Mouse (Mus musculus): ENCODE measurements around the gene Clybl. TPM values are rescaled to one million over a fixed set of nuclear protein-coding genes. Genes with fewer than 3 reads are reported as not detected.

Clybl gene
- polyA plus RNA-seq, 1 experiment from 2014 or later, result 13.5 TPM

GRCm38 (mm10) chr14:122200247-122200885 lies 18.9 kb downstream of the Clybl start:
- H3K4me2 ChIP-seq, result no peak overlapping the region
- no peaks in the 10 kb centered on the region for H3K36me3 ChIP-seq
- H3K4me3 ChIP-seq (replicated peaks), result no peak overlapping the region
- H3K9ac ChIP-seq (replicated peaks), result no peak overlapping the region
- H3K27me3 ChIP-seq (replicated peaks), result no peaks in the 10 kb centered on the region
- no peaks in the 10 kb centered on the region for H3K4me1 ChIP-seq
- H3K9me3 ChIP-seq (replicated peaks), result no peaks in the 10 kb centered on the region
- no peak for ATAC-seq (ENCODE audit: low FRiP score)
- H3K27ac ChIP-seq (replicated peaks), result no peak overlapping the region
- 82% methylated on average over 14 of the region's 14 CpGs for WGBS

- WGBS, result 83% methylated on average over 5 of the region's 5 CpGs
- no peaks in the 10 kb centered on the region for H3K27me3 ChIP-seq (replicated peaks)
- H3K4me1 ChIP-seq, result no peaks in the 10 kb centered on the region
- no peak overlapping the region for H3K4me3 ChIP-seq (replicated peaks)
- no peaks in the 10 kb centered on the region for H3K9me3 ChIP-seq (replicated peaks)
- ATAC-seq (ENCODE audit: low FRiP score), result no peak
- H3K4me2 ChIP-seq, result no peak overlapping the region
- H3K36me3 ChIP-seq, result no peaks in the 10 kb centered on the region
- no peak overlapping the region for H3K9ac ChIP-seq (replicated peaks)
- no peak overlapping the region for H3K27ac ChIP-seq (replicated peaks)
These were observed 27.7 kb downstream of the Clybl start for GRCm38 (mm10) chr14:122209177-122209576.

- Histone ChIP-seq H3K4me1 (no peaks in the 10 kb centered on the region), H3K36me3 (no peaks in the 10 kb centered on the region), H3K4me3 (replicated peaks) (no peak overlapping the region), H3K4me2 (no peak overlapping the region), H3K27ac (replicated peaks) (no peak overlapping the region), H3K9ac (replicated peaks) (no peak overlapping the region), H3K27me3 (replicated peaks) (no peaks in the 10 kb centered on the region), H3K9me3 (replicated peaks) (no peaks in the 10 kb centered on the region)
- 71% methylated on average over 8 of the region's 8 CpGs for WGBS
- no peak for ATAC-seq (ENCODE audit: low FRiP score)
These were observed 32.1 kb downstream of the Clybl start for GRCm38 (mm10) chr14:122213590-122213989.

- 92% methylated on average over 6 of the region's 6 CpGs for WGBS
- Histone ChIP-seq H3K4me1 (no peaks in the 10 kb centered on the region), H3K27me3 (replicated peaks) (no peaks in the 10 kb centered on the region), H3K36me3 (no peaks in the 10 kb centered on the region), H3K4me2 (no peak overlapping the region), H3K9ac (replicated peaks) (no peak overlapping the region), H3K9me3 (replicated peaks) (no peaks in the 10 kb centered on the region), H3K27ac (replicated peaks) (no peak overlapping the region), H3K4me3 (replicated peaks) (no peak overlapping the region)
- ATAC-seq (ENCODE audit: low FRiP score), result no peak
These were observed 32.6 kb downstream of the Clybl start for GRCm38 (mm10) chr14:122214126-122214525.

- H3K27ac ChIP-seq (replicated peaks), result no peak overlapping the region
- H3K9ac ChIP-seq (replicated peaks), result no peak overlapping the region
- H3K9me3 ChIP-seq (replicated peaks), result no peaks in the 10 kb centered on the region
- no peaks in the 10 kb centered on the region for H3K36me3 ChIP-seq
- no peak overlapping the region for H3K4me3 ChIP-seq (replicated peaks)
- no peak overlapping the region for H3K4me2 ChIP-seq
- no peaks in the 10 kb centered on the region for H3K27me3 ChIP-seq (replicated peaks)
- ATAC-seq (ENCODE audit: low FRiP score), result no peak
- 90% methylated on average over 4 of the region's 4 CpGs for WGBS
- no peaks in the 10 kb centered on the region for H3K4me1 ChIP-seq
These were observed 35.7 kb downstream of the Clybl start for GRCm38 (mm10) chr14:122217221-122217620.

DNA sequence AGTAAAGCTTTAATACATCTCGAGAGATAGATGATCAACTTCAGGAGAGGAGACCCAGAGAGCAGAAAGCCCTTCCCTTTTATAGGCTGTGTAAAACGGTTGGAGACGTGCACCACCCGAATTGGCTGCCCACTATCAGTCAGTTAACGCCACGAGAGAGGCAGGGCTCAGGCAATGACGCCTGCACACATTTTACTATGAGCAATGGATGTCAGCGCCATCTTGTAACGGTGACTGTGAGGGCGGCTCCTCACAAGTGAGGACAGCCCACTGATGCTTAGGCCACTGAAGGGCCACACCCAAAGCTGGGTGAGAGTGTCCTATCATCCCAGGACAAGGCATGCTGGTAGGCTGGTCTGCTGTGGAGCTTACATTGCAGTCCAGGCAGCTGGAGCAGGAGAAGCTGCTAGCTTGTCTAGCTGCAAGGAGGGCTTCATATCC lies 41.5 kb downstream of the Clybl start:
- H3K4me1 ChIP-seq, result peaks cover 5% of the 10 kb centered on the region
- H3K36me3 ChIP-seq, result no peaks in the 10 kb centered on the region
- H3K4me3 ChIP-seq (replicated peaks), result no peak overlapping the region
- ATAC-seq (ENCODE audit: low FRiP score), result peak; percentile 27; the same call in 1 of the 2 replicates
- no peak overlapping the region for H3K27ac ChIP-seq (replicated peaks)
- peaks cover 36% of the 10 kb centered on the region for H3K27me3 ChIP-seq (replicated peaks)
- no peak overlapping the region for H3K4me2 ChIP-seq
- WGBS, result 52% methylated on average over 10 of the region's 10 CpGs
- H3K9ac ChIP-seq (replicated peaks), result no peak overlapping the region
- H3K9me3 ChIP-seq (replicated peaks), result no peaks in the 10 kb centered on the region

- peaks cover 5% of the 10 kb centered on the region for H3K4me1 ChIP-seq
- no peak overlapping the region for H3K27ac ChIP-seq (replicated peaks)
- peaks cover 36% of the 10 kb centered on the region for H3K27me3 ChIP-seq (replicated peaks)
- H3K4me3 ChIP-seq (replicated peaks), result no peak overlapping the region
- H3K4me2 ChIP-seq, result peak overlapping the region; percentile 26
- ATAC-seq (ENCODE audit: low FRiP score), result peak; percentile 90
- no peaks in the 10 kb centered on the region for H3K36me3 ChIP-seq
- WGBS, result 24% methylated on average over 9 of the region's 9 CpGs
- no peaks in the 10 kb centered on the region for H3K9me3 ChIP-seq (replicated peaks)
- 0 out of 2 replicates have a peak overlapping the region, but pooled peaks have one; percentile 11 for H3K9ac ChIP-seq (replicated peaks)
These were observed 42.1 kb downstream of the Clybl start for GRCm38 (mm10) chr14:122223461-122224102.

- H3K4me2 ChIP-seq, result peak overlapping the region; percentile 26
- H3K27me3 ChIP-seq (replicated peaks), result peaks cover 40% of the 10 kb centered on the region
- no peak for ATAC-seq (ENCODE audit: low FRiP score)
- no peak overlapping the region for H3K4me3 ChIP-seq (replicated peaks)
- H3K27ac ChIP-seq (replicated peaks), result no peak overlapping the region
- 45% methylated on average over 6 of the region's 6 CpGs for WGBS
- no peaks in the 10 kb centered on the region for H3K36me3 ChIP-seq
- peaks cover 5% of the 10 kb centered on the region for H3K4me1 ChIP-seq
- no peaks in the 10 kb centered on the region for H3K9me3 ChIP-seq (replicated peaks)
- H3K9ac ChIP-seq (replicated peaks), result 0 out of 2 replicates have a peak overlapping the region, but pooled peaks have one; percentile 11
These were observed 42.6 kb downstream of the Clybl start for GRCm38 (mm10) chr14:122224103-122224494.

GRCm38 (mm10) chr14:122224501-122224928 lies 43.0 kb downstream of the Clybl start:
- no peak overlapping the region for H3K4me3 ChIP-seq (replicated peaks)
- no peak overlapping the region for H3K9ac ChIP-seq (replicated peaks)
- H3K4me1 ChIP-seq, result peaks cover 5% of the 10 kb centered on the region
- 54% methylated on average over 8 of the region's 8 CpGs for WGBS
- H3K9me3 ChIP-seq (replicated peaks), result no peaks in the 10 kb centered on the region
- ATAC-seq (ENCODE audit: low FRiP score), result no peak
- H3K36me3 ChIP-seq, result no peaks in the 10 kb centered on the region
- H3K27ac ChIP-seq (replicated peaks), result no peak overlapping the region
- peaks cover 44% of the 10 kb centered on the region for H3K27me3 ChIP-seq (replicated peaks)
- H3K4me2 ChIP-seq, result no peak overlapping the region

DNA sequence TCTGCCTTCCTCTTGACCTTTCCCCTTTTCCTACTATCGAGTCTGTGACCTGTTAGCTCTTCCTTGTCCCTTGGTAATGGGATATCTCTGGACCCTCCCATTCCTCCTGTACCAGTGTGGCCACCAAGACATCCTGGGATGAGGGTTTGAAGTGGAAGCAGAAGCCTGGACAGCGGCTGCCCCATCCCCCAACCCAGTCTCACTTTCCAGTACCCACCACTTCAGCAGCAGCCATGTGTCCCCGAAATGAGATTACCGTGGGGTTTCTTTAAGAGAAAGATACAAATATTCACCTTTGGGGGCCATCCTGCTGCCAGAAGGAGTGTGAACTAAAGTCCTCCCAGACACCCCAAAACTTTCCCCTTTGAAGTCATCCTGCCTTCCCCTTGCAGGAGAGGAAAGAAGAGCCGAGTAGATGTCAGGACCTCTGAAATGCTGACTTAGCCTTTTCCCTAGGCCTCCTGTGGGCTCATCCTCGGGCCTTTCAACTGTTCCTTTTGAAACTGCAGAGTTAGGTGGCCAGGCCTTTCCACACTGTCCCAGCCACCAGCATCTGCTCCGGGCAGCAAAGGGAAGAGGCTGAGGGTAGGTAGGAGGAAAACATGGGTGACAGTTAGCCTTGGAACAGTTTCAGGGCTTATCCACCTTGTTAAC lies 44.1 kb downstream of the Clybl start:
- Histone ChIP-seq H3K4me3 (replicated peaks) (no peak overlapping the region), H3K4me1 (peaks cover 5% of the 10 kb centered on the region), H3K4me2 (no peak overlapping the region), H3K36me3 (no peaks in the 10 kb centered on the region), H3K9me3 (replicated peaks) (no peaks in the 10 kb centered on the region), H3K27me3 (replicated peaks) (peaks cover 55% of the 10 kb centered on the region), H3K9ac (replicated peaks) (no peak overlapping the region), H3K27ac (replicated peaks) (peak overlapping the region; percentile 48; the same call in 1 of the 2 replicates)
- WGBS, result 19% methylated on average over 7 of the region's 7 CpGs
- no peak for ATAC-seq (ENCODE audit: low FRiP score)

- Histone ChIP-seq H3K36me3 (no peaks in the 10 kb centered on the region), H3K4me3 (replicated peaks) (no peak overlapping the region), H3K4me2 (no peak overlapping the region), H3K9ac (replicated peaks) (no peak overlapping the region), H3K27me3 (replicated peaks) (peaks cover 61% of the 10 kb centered on the region), H3K27ac (replicated peaks) (no peak overlapping the region), H3K9me3 (replicated peaks) (no peaks in the 10 kb centered on the region), H3K4me1 (peaks cover 5% of the 10 kb centered on the region)
- WGBS, result 43% methylated on average over 2 of the region's 2 CpGs
- ATAC-seq (ENCODE audit: low FRiP score), result no peak
These were observed 44.6 kb downstream of the Clybl start for GRCm38 (mm10) chr14:122226133-122226515.
